Mouse (Mus musculus) neural tube, embryonic 14.5 days (tissue): ENCODE measurements around the gene Tmc7. TPM values are rescaled to one million over a fixed set of nuclear protein-coding genes. Genes with fewer than 3 reads are reported as not detected.

Experiments
- ATAC-seq: fragments of 200-750 bp; cut with Nextera tagmentation; 2 replicates; pipeline ENCODE4 v1.8.0; 2017; ENCODE audit warnings: low read depth, mild to moderate bottlenecking, moderate TSS enrichment, moderate library complexity
- H3K27ac ChIP-seq: fragments of 300-500 bp; sonication (generic); 2 replicates; pipeline ENCODE4 v1.5.1; 2014; ENCODE audit warnings: low read depth, mild to moderate bottlenecking, control low read depth, low read length, moderate library complexity, mixed read lengths
- H3K27me3 ChIP-seq: fragments of 300-500 bp; sonication (generic); 2 replicates; pipeline ENCODE4 v1.6.1; 2014; ENCODE audit warnings: low read length; ENCODE audit not compliant: control insufficient read depth, insufficient read depth
- H3K36me3 ChIP-seq: fragments of 300-500 bp; sonication (generic); 2 replicates; pipeline ENCODE4 v1.6.1; 2014; ENCODE audit warnings: low read length, mixed read lengths; ENCODE audit not compliant: control insufficient read depth, insufficient read depth
- H3K4me1 ChIP-seq: fragments of 300-500 bp; sonication (generic); 2 replicates; pipeline ENCODE4 v1.6.1; 2014; ENCODE audit warnings: low read length; ENCODE audit not compliant: control insufficient read depth, insufficient read depth
- H3K4me2 ChIP-seq: fragments of 300-500 bp; sonication (generic); 2 replicates; pipeline ENCODE4 v1.6.1; 2014; ENCODE audit warnings: mild to moderate bottlenecking, low read depth, low read length, control low read depth
- H3K4me3 ChIP-seq: fragments of 300-500 bp; sonication (generic); 2 replicates; pipeline ENCODE4 v1.5.1; 2014; ENCODE audit warnings: low read depth, low read length, control low read depth, mixed read lengths
- H3K9ac ChIP-seq: fragments of 300-500 bp; sonication (generic); replicated peaks from 2 replicates; pipeline ENCODE4 v1.6.1; 2014; ENCODE audit warnings: low read depth, mild to moderate bottlenecking, control low read depth, low read length, mixed read lengths
- H3K9me3 ChIP-seq: fragments of 300-500 bp; sonication (generic); 2 replicates; pipeline ENCODE4 v1.6.1; 2016; ENCODE audit warnings: low read length; ENCODE audit not compliant: control insufficient read depth
- WGBS: fragments of 180-500 bp; shearing (Covaris S2); extraction: QIAGEN DNeasy Blood & Tissue Kit; methylation state at CpG from one replicate; pipeline ENCODE4 v1.1.7; 2014; 5-methylcytosine and 5-hydroxymethylcytosine counted together
- polyA plus RNA-seq: library from polyadenylated mRNA; unstranded; fragments of >200 nt; fragmentation: Nextera tagmentation; extraction: Ambion mirVana; gene quantifications from 2 replicates; pipeline ENCODE4 v1.2.1, GENCODE M21; 2014

Tmc7 gene
- polyA plus RNA-seq, 1 experiment from 2014 or later, result 7.7 TPM

- 0 out of 2 replicates have a peak, but pooled peaks cover 3% of the 10 kb centered on the region for H3K36me3 ChIP-seq
- H3K27me3 ChIP-seq, result no peaks in the 10 kb centered on the region
- H3K4me3 ChIP-seq, result peak overlapping the region; percentile 66
- H3K4me2 ChIP-seq, result peak overlapping the region; percentile 64
- no peaks in the 10 kb centered on the region for H3K4me1 ChIP-seq
- ATAC-seq, result peak; percentile 94
- WGBS, result 1% methylated on average over 36 of the region's 36 CpGs
- peak overlapping the region; percentile 78 for H3K9ac ChIP-seq
- no peaks in the 10 kb centered on the region for H3K9me3 ChIP-seq
- peak overlapping the region; percentile 99 for H3K27ac ChIP-seq
Observed at GRCm38 (mm10) chr7:118532519-118533177, 51.9 kb downstream of the Tmc7 start.

GRCm38 (mm10) chr7:118526967-118527366 is 57.6 kb downstream of the Tmc7 start:
- H3K4me2 ChIP-seq, result no peak overlapping the region
- no peak overlapping the region for H3K27ac ChIP-seq
- H3K36me3 ChIP-seq, result peaks cover 12% of the 10 kb centered on the region
- no peaks in the 10 kb centered on the region for H3K9me3 ChIP-seq
- no peak for ATAC-seq
- H3K27me3 ChIP-seq, result no peaks in the 10 kb centered on the region
- H3K9ac ChIP-seq, result no peak overlapping the region
- WGBS, result 83% methylated on average over 4 of the region's 4 CpGs
- no peaks in the 10 kb centered on the region for H3K4me1 ChIP-seq
- no peak overlapping the region for H3K4me3 ChIP-seq

GRCm38 (mm10) chr7:118522077-118522476 is 62.5 kb downstream of the Tmc7 start:
- Histone ChIP-seq H3K36me3 (peaks cover 12% of the 10 kb centered on the region), H3K4me3 (no peak overlapping the region), H3K4me1 (no peaks in the 10 kb centered on the region), H3K27me3 (no peaks in the 10 kb centered on the region), H3K4me2 (no peak overlapping the region), H3K9ac (no peak overlapping the region), H3K27ac (no peak overlapping the region), H3K9me3 (no peaks in the 10 kb centered on the region)
- WGBS, result 84% methylated on average over 5 of the region's 5 CpGs
- no peak for ATAC-seq

- WGBS, result 83% methylated on average over 8 of the region's 8 CpGs
- Histone ChIP-seq H3K9ac (no peak overlapping the region), H3K4me2 (no peak overlapping the region), H3K27me3 (no peaks in the 10 kb centered on the region), H3K4me3 (no peak overlapping the region), H3K27ac (no peak overlapping the region), H3K4me1 (no peaks in the 10 kb centered on the region), H3K36me3 (no peaks in the 10 kb centered on the region; the same call in 1 of the 2 replicates), H3K9me3 (no peaks in the 10 kb centered on the region)
- no peak for ATAC-seq
Observed at GRCm38 (mm10) chr7:118519661-118520060, 64.9 kb downstream of the Tmc7 start.

- no peak overlapping the region for H3K4me2 ChIP-seq
- no peak overlapping the region for H3K9ac ChIP-seq
- no peak overlapping the region for H3K27ac ChIP-seq
- no peaks in the 10 kb centered on the region for H3K9me3 ChIP-seq
- no peak overlapping the region for H3K4me3 ChIP-seq
- H3K4me1 ChIP-seq, result no peaks in the 10 kb centered on the region
- ATAC-seq, result peak; percentile 79
- no peaks in the 10 kb centered on the region for H3K36me3 ChIP-seq
- no peaks in the 10 kb centered on the region for H3K27me3 ChIP-seq
- 2% methylated on average over 18 of the region's 18 CpGs for WGBS
Observed at GRCm38 (mm10) chr7:118518687-118519086, 65.8 kb downstream of the Tmc7 start.

GRCm38 (mm10) chr7:118517819-118518218 is 66.7 kb downstream of the Tmc7 start:
- ATAC-seq, result peak; percentile 14; the same call in 1 of the 2 replicates
- Histone ChIP-seq H3K9ac (no peak overlapping the region), H3K4me2 (no peak overlapping the region), H3K36me3 (no peaks in the 10 kb centered on the region), H3K4me3 (no peak overlapping the region), H3K4me1 (no peaks in the 10 kb centered on the region), H3K27ac (no peak overlapping the region), H3K27me3 (no peaks in the 10 kb centered on the region), H3K9me3 (no peaks in the 10 kb centered on the region)
- WGBS, result 73% methylated on average over 2 of the region's 2 CpGs

GRCm38 (mm10) chr7:118508556-118508955 is 76.0 kb downstream of the Tmc7 start:
- H3K4me3 ChIP-seq, result no peak overlapping the region
- H3K9ac ChIP-seq, result no peak overlapping the region
- no peak overlapping the region for H3K27ac ChIP-seq
- H3K4me1 ChIP-seq, result no peaks in the 10 kb centered on the region
- no peak overlapping the region for H3K4me2 ChIP-seq
- H3K27me3 ChIP-seq, result no peaks in the 10 kb centered on the region
- ATAC-seq, result no peak
- no peaks in the 10 kb centered on the region for H3K9me3 ChIP-seq
- no peaks in the 10 kb centered on the region for H3K36me3 ChIP-seq
- WGBS, result 82% methylated on average over 7 of the region's 7 CpGs

- H3K9ac ChIP-seq, result no peak overlapping the region
- no peak overlapping the region for H3K4me3 ChIP-seq
- WGBS, result 64% methylated on average over 4 of the region's 4 CpGs
- H3K27me3 ChIP-seq, result no peaks in the 10 kb centered on the region
- H3K36me3 ChIP-seq, result no peaks in the 10 kb centered on the region
- no peak overlapping the region for H3K4me2 ChIP-seq
- H3K9me3 ChIP-seq, result no peaks in the 10 kb centered on the region
- ATAC-seq, result no peak
- no peaks in the 10 kb centered on the region for H3K4me1 ChIP-seq
- no peak overlapping the region for H3K27ac ChIP-seq
Observed at GRCm38 (mm10) chr7:118503844-118504243, 80.7 kb downstream of the Tmc7 start.

- Histone ChIP-seq H3K27ac (no peak overlapping the region), H3K9ac (no peak overlapping the region), H3K4me3 (no peak overlapping the region), H3K9me3 (no peaks in the 10 kb centered on the region), H3K27me3 (no peaks in the 10 kb centered on the region), H3K36me3 (no peaks in the 10 kb centered on the region), H3K4me1 (no peaks in the 10 kb centered on the region), H3K4me2 (no peak overlapping the region)
- ATAC-seq, result no peak
- WGBS, result 66% methylated on average over 8 of the region's 8 CpGs
Observed at GRCm38 (mm10) chr7:118502333-118502732, 82.2 kb downstream of the Tmc7 start.
